Mouse (Mus musculus) cerebellum, adult 9-10 months (tissue): ENCODE data around the gene Mapt.
A peak's percentile ranks its signal among the peaks of the same experiment; 100 is the strongest.

Source experiments
- DNase-seq: peaks from one replicate; pipeline ENCODE4 v3.0.0; 2022

The Mapt gene

DNA sequence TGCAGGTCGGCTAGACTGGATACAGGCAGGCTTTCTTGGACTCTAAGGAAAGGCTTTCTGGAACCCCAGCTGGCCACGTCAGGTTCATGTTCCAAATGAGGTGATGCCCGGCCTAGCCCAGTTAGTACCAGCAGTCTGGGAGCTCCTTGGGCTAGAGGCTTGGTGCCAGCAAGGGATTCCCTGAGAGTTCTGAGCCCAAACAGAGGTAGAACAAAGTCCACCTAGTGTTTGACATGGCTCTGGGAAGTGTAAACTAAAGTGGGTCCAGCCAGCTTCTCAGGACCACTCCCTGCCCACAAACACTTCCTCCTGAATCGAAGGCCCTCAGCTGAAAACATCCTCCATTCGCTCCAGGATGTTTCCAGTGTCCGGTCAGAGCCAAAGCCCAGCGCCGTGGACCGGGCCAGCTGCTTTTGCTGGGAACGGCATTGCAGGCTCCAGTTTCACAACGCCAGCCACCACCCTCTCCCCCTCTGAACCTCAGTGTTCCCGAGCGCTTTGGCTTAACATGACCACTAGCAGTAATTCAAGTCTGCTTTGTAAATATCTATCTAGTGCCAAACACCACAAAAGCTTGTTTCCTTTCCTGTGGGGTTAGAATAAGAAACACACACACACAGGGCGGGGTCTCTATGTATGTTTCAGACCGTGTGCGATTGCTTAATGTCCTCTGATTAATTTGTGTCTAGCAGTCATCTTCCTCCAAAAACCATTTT, 85.7 kb downstream of the Mapt start:
- DNase-seq: no peak

- no peak for DNase-seq
Observed at GRCm38 (mm10) chr11:104317631-104318030, 86.4 kb downstream of the Mapt start.

DNA sequence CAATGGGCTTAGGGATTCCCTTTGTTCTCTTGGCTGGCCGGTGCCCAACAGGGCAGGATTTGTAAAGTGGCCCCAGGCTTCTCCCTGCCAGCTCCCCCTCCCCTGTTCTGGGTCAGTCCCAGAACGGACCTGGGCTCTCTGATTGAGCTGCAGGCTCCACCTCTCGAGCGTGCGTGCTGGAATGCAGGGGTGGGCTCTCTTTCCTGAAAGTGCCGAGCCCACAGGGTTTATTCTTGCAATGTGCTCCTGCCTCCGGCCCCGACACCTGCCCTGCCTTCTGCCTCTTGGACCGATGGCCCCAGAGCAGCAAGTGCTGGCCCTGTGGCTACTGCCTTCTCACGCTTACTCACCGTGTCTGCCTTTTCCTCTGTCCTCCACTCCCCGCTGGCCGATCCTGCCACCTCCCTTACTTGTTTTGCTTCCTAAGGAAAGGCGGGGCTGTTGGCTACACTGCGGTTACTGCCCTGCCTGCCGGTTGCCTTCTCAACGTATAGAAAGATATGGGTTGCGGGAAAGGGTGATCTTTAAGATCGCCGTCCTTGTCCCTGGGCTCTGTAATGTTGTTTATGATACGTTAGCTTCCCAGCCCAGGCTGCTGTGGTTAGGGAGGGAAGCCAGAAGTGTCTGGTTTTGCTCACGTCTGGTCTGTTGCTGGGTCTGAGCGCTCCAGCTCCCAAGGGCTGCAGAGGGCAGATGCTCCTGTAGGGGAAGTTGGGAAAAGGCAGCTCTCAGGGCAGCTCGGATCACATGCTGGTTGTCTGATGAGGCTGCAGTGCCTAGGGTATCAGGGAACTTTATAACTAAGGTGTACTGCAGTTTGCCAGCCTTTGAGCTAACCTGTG, 88.0 kb downstream of the Mapt start:
- DNase-seq: peak; percentile 57

- DNase-seq: no peak
Observed at GRCm38 (mm10) chr11:104320511-104320910, 89.3 kb downstream of the Mapt start.

- no peak for DNase-seq
Observed at GRCm38 (mm10) chr11:104322142-104322541, 91.0 kb downstream of the Mapt start.

GRCm38 (mm10) chr11:104327462-104327861, 96.3 kb downstream of the Mapt start:
- no peak for DNase-seq

DNA sequence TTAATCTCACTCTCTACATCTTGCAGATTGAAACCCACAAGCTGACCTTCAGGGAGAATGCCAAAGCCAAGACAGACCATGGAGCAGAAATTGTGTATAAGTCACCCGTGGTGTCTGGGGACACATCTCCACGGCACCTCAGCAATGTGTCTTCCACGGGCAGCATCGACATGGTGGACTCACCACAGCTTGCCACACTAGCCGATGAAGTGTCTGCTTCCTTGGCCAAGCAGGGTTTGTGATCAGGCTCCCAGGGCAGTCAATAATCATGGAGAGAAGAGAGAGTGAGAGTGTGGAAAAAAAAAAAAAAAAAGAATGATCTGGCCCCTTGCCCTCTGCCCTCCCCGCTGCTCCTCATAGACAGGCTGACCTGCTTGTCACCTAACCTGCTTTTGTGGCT, 96.8 kb downstream of the Mapt start:
- DNase-seq: no peak

GRCm38 (mm10) chr11:104329185-104329926, 98.2 kb downstream of the Mapt start:
- DNase-seq: no peak

- DNase-seq: no peak
Observed at GRCm38 (mm10) chr11:104330151-104330550, 99.0 kb downstream of the Mapt start.

GRCm38 (mm10) chr11:104331208-104331607, 100.0 kb downstream of the Mapt start:
- peak; percentile 54 for DNase-seq

DNA sequence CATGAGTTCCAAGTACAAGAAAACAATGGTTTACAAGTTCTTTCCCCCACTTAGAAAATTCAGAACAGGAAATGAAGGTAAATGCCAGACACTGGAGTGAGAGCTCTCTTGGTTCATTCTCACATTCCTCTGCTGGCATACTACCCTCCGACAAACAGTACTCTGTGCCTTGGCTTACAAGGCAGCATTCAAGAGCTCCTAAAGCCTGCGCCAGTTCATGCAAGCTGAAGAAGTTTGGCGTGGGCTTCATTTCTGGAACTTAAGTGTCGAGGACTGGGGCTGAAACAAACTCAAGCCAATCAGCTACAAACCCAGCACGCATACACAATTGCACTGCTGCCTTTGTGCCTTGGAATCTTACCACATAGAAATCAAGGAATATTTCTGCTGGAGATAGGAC, 100.9 kb downstream of the Mapt start:
- DNase-seq: no peak

DNA sequence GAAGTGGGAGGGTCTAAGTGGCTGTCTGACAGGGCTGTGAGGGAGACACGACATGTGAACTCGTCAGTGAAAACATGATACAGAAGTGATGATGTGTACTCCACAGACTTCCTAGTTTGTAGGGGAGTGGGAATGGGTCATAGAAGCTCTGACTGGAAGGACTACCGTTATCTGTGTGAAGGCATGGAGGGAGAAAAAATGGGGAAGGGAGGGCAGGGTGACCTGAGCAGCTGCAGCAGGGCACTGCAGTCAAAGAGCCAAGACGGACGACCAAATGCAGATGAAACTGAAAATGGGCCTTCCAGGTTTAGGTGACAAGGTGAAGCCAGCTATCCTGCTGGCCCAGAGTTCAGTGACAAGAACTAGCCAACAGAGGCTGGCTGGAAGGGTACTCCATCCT, 102.9 kb downstream of the Mapt start:
- no peak for DNase-seq

DNA sequence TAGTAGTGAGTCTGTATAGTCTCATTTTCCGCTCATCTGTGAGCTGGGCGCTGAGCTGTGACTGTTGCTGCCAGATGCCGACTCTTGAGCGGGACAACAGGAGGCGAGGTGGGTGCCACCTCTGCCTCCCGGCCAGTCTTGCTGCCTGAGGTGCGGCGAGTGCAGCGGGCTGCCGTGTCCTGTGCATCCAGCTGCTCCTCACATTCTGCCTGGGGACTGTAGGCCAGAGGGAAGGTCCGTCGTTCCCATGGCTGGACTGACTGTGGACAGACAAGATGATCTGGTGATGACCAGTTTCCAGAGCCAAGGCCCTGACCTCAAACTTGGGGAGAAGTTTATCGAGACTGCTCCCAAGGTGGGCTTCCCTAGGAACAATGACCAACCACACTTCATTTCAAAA, 103.8 kb downstream of the Mapt start:
- DNase-seq: no peak

- DNase-seq: peak; percentile 64
Observed at GRCm38 (mm10) chr11:104346931-104347330, 115.7 kb downstream of the Mapt start.

GRCm38 (mm10) chr11:104361790-104362189, 130.6 kb downstream of the Mapt start:
- no peak for DNase-seq

DNA sequence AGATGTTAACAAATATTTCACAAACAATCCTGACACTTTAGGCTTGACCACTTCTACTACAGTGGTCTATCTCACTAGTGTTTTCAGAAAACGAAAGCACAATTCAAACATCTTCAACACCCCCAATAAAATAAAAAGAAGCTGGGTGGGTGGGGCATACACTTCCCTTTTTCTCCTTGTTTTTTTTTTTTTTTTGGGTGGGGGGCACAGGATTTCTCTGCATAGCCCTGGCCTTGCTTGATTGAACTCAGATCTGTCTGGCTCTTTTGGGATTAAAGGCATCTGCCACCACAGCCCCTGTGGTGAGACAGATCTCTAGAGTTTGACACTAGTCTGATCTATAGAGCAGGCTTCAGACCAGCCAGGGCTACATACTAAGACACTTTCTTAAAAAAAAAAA, 131.5 kb downstream of the Mapt start:
- DNase-seq: no peak

DNA sequence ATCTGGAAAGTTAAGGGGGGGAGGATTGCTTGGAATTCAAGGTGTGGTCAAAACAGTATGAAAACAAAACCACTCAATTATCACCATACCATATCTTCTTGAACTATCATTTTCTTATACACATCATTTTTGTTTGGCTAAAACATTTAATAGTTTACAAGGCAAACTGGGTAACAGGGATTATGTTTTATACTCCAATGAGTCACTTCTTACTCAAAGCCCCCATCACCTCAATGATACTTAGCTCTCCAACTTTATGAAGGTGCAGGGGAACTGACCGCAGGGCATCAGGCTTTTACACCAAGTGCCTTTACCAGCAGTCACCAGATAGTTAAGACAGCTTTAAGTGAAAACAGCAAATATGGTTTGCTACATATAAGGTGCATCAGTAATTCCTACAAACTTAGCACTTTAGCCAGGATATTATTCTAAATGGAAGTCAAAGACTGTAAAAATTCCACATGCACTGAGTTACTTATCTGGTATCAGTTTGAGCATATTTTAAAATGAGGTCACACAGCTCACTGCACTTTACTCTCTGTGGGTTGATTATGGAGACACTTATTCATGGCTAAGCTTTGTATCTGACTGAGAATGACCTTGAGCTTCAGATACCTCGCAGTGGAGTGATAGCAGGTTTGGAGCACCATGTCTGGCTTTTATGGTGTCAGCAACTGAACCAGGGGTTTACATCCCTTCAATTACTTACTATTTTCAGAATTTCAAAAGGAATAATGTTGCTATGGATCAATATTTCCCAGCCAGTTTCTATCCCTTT, 132.8 kb downstream of the Mapt start:
- DNase-seq: no peak

GRCm38 (mm10) chr11:104367486-104368190, 136.4 kb downstream of the Mapt start:
- DNase-seq: no peak

DNA sequence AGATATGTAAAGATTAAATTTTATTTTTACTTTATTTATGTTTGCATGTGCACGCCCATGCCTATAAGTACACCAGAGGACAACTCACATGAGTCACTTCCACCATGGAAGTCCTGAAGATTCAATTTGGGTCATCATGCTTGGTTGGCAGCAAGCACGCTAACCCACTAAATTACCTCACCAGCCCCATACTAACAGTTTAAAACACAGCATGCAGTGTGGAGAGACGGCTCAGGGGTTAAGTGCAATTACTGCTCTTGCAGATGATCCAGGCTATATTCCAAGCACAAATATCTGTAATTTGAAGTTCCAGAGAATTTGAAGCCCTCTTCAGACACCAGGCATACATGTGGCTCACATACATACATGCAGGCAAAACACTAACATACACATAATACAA, 145.1 kb downstream of the Mapt start:
- no peak for DNase-seq

- DNase-seq: no peak
Observed at GRCm38 (mm10) chr11:104379635-104380034, 148.4 kb downstream of the Mapt start.
